In the genomic region with DNA sequence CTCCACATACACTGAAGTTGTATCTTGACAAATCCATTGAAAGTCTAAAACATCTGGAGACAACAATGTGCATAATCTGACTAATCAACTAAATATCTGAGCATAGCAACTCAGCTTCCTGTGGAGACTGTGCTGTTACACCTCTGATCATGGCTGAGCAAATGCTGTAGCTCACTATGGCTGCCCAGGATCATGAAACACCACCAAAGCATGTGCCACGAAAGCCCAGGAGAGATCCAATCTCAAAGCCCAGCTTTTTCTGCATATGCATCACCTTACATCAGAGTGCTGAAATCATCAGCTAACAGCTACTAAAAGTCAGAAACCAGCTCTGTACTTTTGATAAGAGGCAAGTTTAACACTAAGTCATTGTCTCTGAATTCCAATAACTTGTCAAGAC, we compare ENCODE assay signal across 21 mouse cellular contexts.
DNase-seq lines count a peak whose midpoint lies in the region; TF ChIP-seq lines count a peak whose summit lies in the region.
"Had no signal": no experiment of that assay in that cellular context is flagged by ENCODE, and none has a peak within 500 bp of the region (broad histone marks: within the 10 kb centered on the region; RNA-seq: fewer than 3 reads in every experiment).

No protein-coding gene starts in this region.

- H3K4me3 ChIP-seq in embryonic fibroblast, embryonic 13.5 days (ENCODE audit: insufficient read depth, low read length) = no peak overlapping the region
- H3K4me3 ChIP-seq: embryonic facial prominence, embryonic 13.5 days; embryonic facial prominence, embryonic 15.5 days; forebrain, embryonic 13.5 days; forebrain, embryonic 15.5 days had no signal

- peaks cover 13% of the 10 kb centered on the region for H3K4me1 ChIP-seq in embryonic fibroblast, embryonic 13.5 days (ENCODE audit: control insufficient read depth, insufficient read depth, low read length)
- H3K4me1 ChIP-seq: embryonic facial prominence, embryonic 13.5 days; embryonic facial prominence, embryonic 15.5 days; forebrain, embryonic 13.5 days; forebrain, embryonic 15.5 days had no signal

- TF ChIP-seq POLR2A in embryonic fibroblast, embryonic 13.5 days (IDR thresholded peaks at IDR 0.05; ENCODE audit: low read depth, low read length) = no peak

- no peak for TF ChIP-seq CTCF in embryonic fibroblast, embryonic 13.5 days (IDR thresholded peaks at IDR 0.05; ENCODE audit: borderline replicate concordance, insufficient read depth, low read length)

- H3K27ac ChIP-seq in embryonic fibroblast, embryonic 13.5 days (ENCODE audit: insufficient read depth, low read length) = peak overlapping the region; percentile 0; the same call in 1 of the 2 replicates
- H3K27ac ChIP-seq: embryonic facial prominence, embryonic 13.5 days; embryonic facial prominence, embryonic 15.5 days; forebrain, embryonic 13.5 days; forebrain, embryonic 15.5 days had no signal

- peak; percentile 64 for DNase-seq in 3T3-L1 (ENCODE audit: low read depth, low spot score)
- peak; percentile 5 for DNase-seq in Muller cell, postnatal 12 days (ENCODE audit: inconsistent ontology term)
- no peak for DNase-seq in heart, adult 8-10 months (ENCODE audit: low spot score)
- DNase-seq in thymus, postnatal 4 days = no peak
- no peak for DNase-seq in cerebellum, adult 11-12 months
- DNase-seq: adrenal gland, adult 8-10 months; adrenal gland, postnatal 14 days; adrenal gland, postnatal 36 days; B cell, adult 2 months; cerebellum, adult 18-20 months; cerebellum, adult 8-10 months; cerebellum, adult 9-11 months; cerebellum, postnatal 14 days; cerebellum, postnatal 36 days; embryo, embryonic 11 days; forebrain, postnatal 0 days had no signal

Comparison
In these comparisons a context has a peak if more than half of its experiments do, and no peak if none do; other contexts are left out.
1. DNase-seq: peak in 3T3-L1 (single experiment) and Muller cell, postnatal 12 days (single experiment); none in heart, adult 8-10 months (single experiment), thymus, postnatal 4 days (single experiment) and cerebellum, adult 11-12 months (single experiment).